Mouse (Mus musculus) liver, embryonic 14.5 days (tissue): ENCODE measurements at regions not wholly inside any gene's neighbourhood (a gene's known extent, or its start where the extent isn't known, plus 50 kb on each side); places are given as distances from the start of the nearest gene placed in this dataset.

ENCODE experiments used
- ATAC-seq: fragments of 200-750 bp; cut with Nextera tagmentation; 2 replicates; pipeline ENCODE4 v1.8.0; 2017; ENCODE audit warnings: moderate number of reproducible peaks, mild to moderate bottlenecking, moderate library complexity; ENCODE audit not compliant: insufficient read depth
- DNase-seq, 3 experiments: peaks; one replicate each; pipeline ENCODE4 v3.0.0-alpha.2; 2012 to 2013; ENCODE audit warnings: low read depth in 3 of 3, low spot score in 3 of 3
- H3K27ac ChIP-seq: fragments of 300-500 bp; sonication (generic); 2 replicates; pipeline ENCODE4 v1.5.1; 2014; ENCODE audit warnings: moderate library complexity, mild to moderate bottlenecking, control low read depth, inconsistent platforms
- H3K27me3 ChIP-seq: fragments of 300-500 bp; sonication (generic); 2 replicates; pipeline ENCODE4 v1.6.1; 2014; ENCODE audit warnings: mild to moderate bottlenecking, low read length, moderate library complexity; ENCODE audit not compliant: control insufficient read depth, insufficient read depth
- H3K36me3 ChIP-seq: fragments of 300-500 bp; sonication (generic); replicated peaks from 2 replicates; pipeline ENCODE4 v1.6.1; 2014; ENCODE audit warnings: low read depth; ENCODE audit not compliant: control insufficient read depth, insufficient read depth
- H3K4me1 ChIP-seq, 2 experiments: fragments of 200-500 bp in 1 of 2; fragments of 300-500 bp in 1 of 2; sonication (generic) in 1 of 2; replicated peaks; 2 replicates each; pipeline ENCODE4 v1.6.1; 2012 to 2014; ENCODE audit warnings: antibody characterized with exemption in 1 of 2, inconsistent platforms in 1 of 2, low read length in 1 of 2; ENCODE audit not compliant: control insufficient read depth in 2 of 2, insufficient read depth in 2 of 2
- H3K4me2 ChIP-seq: fragments of 300-500 bp; sonication (generic); 2 replicates; pipeline ENCODE4 v1.6.1; 2014; ENCODE audit warnings: low read depth, mild to moderate bottlenecking, control low read depth, moderate library complexity
- H3K4me3 ChIP-seq, 2 experiments: fragments of 200-500 bp in 1 of 2; fragments of 300-500 bp in 1 of 2; sonication (generic) in 1 of 2; 2 replicates each; pipeline ENCODE4 v1.5.1; 2012 to 2014; ENCODE audit warnings: low read depth in 2 of 2, low read length in 2 of 2, mild to moderate bottlenecking in 2 of 2, control low read depth in 1 of 2, inconsistent platforms in 1 of 2, moderate library complexity in 1 of 2; ENCODE audit not compliant: insufficient read depth in 1 of 2
- H3K9ac ChIP-seq: fragments of 300-500 bp; sonication (generic); replicated peaks from 2 replicates; pipeline ENCODE4 v1.6.1; 2014; ENCODE audit warnings: mild to moderate bottlenecking, control low read depth, moderate library complexity
- H3K9me3 ChIP-seq: fragments of 300-500 bp; sonication (generic); 2 replicates; pipeline ENCODE4 v1.6.1; 2016; ENCODE audit warnings: low read length, mixed read lengths; ENCODE audit not compliant: control insufficient read depth
- CTCF ChIP-seq: IDR thresholded peaks from 2 replicates; pipeline ENCODE4 v1.5.1; 2016; ENCODE audit warnings: antibody characterized with exemption, low read depth, control low read depth
- EP300 ChIP-seq: IDR thresholded peaks from 2 replicates; pipeline ENCODE4 v1.6.1; 2016; ENCODE audit warnings: antibody characterized with exemption, low read depth
- WGBS: fragments of 180-500 bp; shearing (Covaris S2); extraction: QIAGEN DNeasy Blood & Tissue Kit; methylation state at CpG from one replicate; pipeline ENCODE4 v1.1.7; 2014; ENCODE audit not compliant: insufficient replicate concordance; 5-methylcytosine and 5-hydroxymethylcytosine counted together

GRCm38 (mm10) chr1:76829690-76830089 is 685.2 kb downstream of the Epha4 start:
- Histone ChIP-seq H3K4me3 (no peak overlapping the region), H3K4me2 (no peak overlapping the region), H3K27ac (no peak overlapping the region), H3K9ac (no peak overlapping the region), H3K4me1 (no peaks in the 10 kb centered on the region), H3K9me3 (no peaks in the 10 kb centered on the region), H3K27me3 (no peaks in the 10 kb centered on the region), H3K36me3 (no peaks in the 10 kb centered on the region)
- TF ChIP-seq EP300 (no peak), CTCF (no peak)
- ATAC-seq: no peak
- no peak for DNase-seq
- WGBS: 47% methylated on average over 2 of the region's 2 CpGs

DNA sequence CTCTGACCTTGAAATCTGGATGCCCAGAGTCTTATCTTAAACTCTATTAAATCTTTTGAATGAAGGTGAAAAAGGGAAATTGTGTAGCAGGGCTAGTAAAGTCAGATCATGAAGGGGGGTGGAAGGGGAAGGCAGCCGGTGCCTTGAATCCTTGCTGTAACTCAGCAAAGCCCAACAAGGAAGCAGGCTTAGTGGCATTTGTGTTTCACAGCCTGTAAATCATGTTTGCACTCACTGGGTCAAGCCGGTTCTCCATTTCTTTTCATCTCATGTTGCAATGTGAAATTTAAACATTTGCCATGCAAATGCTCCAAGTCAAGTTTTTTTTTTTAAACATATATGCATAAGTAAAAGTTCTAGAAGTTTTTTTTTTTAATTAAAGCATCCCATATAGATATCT is 682.6 kb downstream of the Epha4 start:
- 31% methylated on average over 2 of the region's 2 CpGs for WGBS
- Histone ChIP-seq H3K36me3 (no peaks in the 10 kb centered on the region), H3K27me3 (no peaks in the 10 kb centered on the region), H3K4me3 (no peak overlapping the region), H3K4me2 (no peak overlapping the region), H3K9ac (no peak overlapping the region), H3K4me1 (no peaks in the 10 kb centered on the region), H3K9me3 (no peaks in the 10 kb centered on the region), H3K27ac (no peak overlapping the region)
- no peak for ATAC-seq
- no peak for DNase-seq
- TF ChIP-seq CTCF (no peak), EP300 (no peak)

DNA sequence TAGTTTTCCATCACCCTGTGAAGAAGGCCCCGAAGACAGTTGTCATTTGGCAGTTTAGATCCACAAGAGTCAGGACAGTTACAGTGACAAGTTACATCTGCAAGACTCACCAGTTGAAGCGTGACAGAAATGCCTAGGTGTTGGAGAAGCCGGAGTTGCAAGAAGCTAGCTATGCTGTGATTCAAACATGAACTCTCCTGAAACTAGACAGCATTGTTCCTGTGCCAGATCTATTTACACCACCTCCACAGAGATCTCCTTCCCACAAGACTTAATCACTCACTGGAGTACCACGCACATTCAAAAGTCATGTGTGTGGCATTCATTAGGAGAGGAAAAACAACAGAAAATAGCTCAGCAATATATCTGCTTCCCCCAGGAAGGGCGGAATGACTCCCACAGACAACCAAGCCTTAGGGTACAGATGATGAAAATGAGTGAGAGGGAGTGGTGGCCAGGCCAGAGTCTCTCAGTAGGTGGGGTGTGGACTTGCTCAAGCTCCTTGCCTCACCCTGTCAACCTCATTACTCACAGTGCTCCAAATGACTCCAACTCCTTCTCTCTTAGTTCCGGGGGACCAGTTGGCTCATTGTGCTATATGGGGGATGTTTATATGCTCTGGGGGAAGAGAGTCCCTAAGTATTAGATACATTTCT is 679.7 kb downstream of the Epha4 start:
- H3K36me3 ChIP-seq: no peaks in the 10 kb centered on the region
- TF ChIP-seq EP300 (no peak), CTCF (no peak)
- H3K4me3 ChIP-seq: no peak overlapping the region
- 56% methylated on average over 6 of the region's 6 CpGs for WGBS
- no peaks in the 10 kb centered on the region for H3K4me1 ChIP-seq
- H3K9me3 ChIP-seq: no peaks in the 10 kb centered on the region
- DNase-seq (no peak), ATAC-seq (no peak)
- H3K9ac ChIP-seq: no peak overlapping the region
- H3K4me2 ChIP-seq: no peak overlapping the region
- H3K27ac ChIP-seq: no peak overlapping the region
- no peaks in the 10 kb centered on the region for H3K27me3 ChIP-seq

GRCm38 (mm10) chr1:76849346-76849745 is 665.5 kb downstream of the Epha4 start:
- ATAC-seq (no peak), DNase-seq (no peak)
- no peak overlapping the region for H3K27ac ChIP-seq
- no peaks in the 10 kb centered on the region for H3K27me3 ChIP-seq
- no peak overlapping the region for H3K9ac ChIP-seq
- no peak overlapping the region for H3K4me2 ChIP-seq
- no peaks in the 10 kb centered on the region for H3K4me1 ChIP-seq
- no peaks in the 10 kb centered on the region for H3K36me3 ChIP-seq
- TF ChIP-seq CTCF (no peak), EP300 (no peak)
- no peaks in the 10 kb centered on the region for H3K9me3 ChIP-seq
- no peak overlapping the region for H3K4me3 ChIP-seq
- WGBS: 52% methylated on average over 3 of the region's 3 CpGs

GRCm38 (mm10) chr1:76866304-76866968 is 648.5 kb downstream of the Epha4 start:
- Histone ChIP-seq H3K9me3 (no peaks in the 10 kb centered on the region), H3K27me3 (no peaks in the 10 kb centered on the region), H3K4me3 (no peak overlapping the region), H3K4me2 (no peak overlapping the region), H3K36me3 (no peaks in the 10 kb centered on the region), H3K4me1 (no peaks in the 10 kb centered on the region), H3K9ac (no peak overlapping the region), H3K27ac (no peak overlapping the region)
- DNase-seq (no peak), ATAC-seq (no peak)
- TF ChIP-seq CTCF: no peak
- no peak for TF ChIP-seq EP300
- WGBS: 66% methylated on average over 15 of the region's 15 CpGs
